Mouse (Mus musculus): ENCODE results near the gene Tfb2m. TPM values are rescaled to one million over a fixed set of nuclear protein-coding genes. Genes with fewer than 3 reads are reported as not detected.

Gene Tfb2m
- total and polyA plus RNA-seq, 3 experiments = 9.0 to 51.9 (median 39.8) TPM

GRCm38 (mm10) chr1:179563926-179564325, 17.9 kb upstream of the Tfb2m start:
- H3K4me3 ChIP-seq (ENCODE audit: low read depth, low read length) = no peak overlapping the region
- peaks cover 68% of the 10 kb centered on the region for H3K4me1 ChIP-seq (ENCODE audit: insufficient read depth, low read depth, low read length)
- peaks cover 45% of the 10 kb centered on the region for H3K36me3 ChIP-seq (replicated peaks)
- no peaks in the 10 kb centered on the region for H3K9me3 ChIP-seq (replicated peaks)
- TF ChIP-seq GATA1 (IDR thresholded peaks at IDR 0.05; ENCODE audit: borderline replicate concordance, low read length) = no peak
- TF ChIP-seq POLR2AphosphoS5 (IDR thresholded peaks at IDR 0.05; ENCODE audit: insufficient replicate concordance, low read depth, low read length) = no peak
- no peak for TF ChIP-seq TAL1 (conservative IDR thresholded peaks at IDR 0.05; ENCODE audit: low read depth, low read length)
- no peak for TF ChIP-seq GATA2 (IDR thresholded peaks at IDR 0.05; ENCODE audit: borderline replicate concordance, low read depth, low read length)
- TF ChIP-seq CTCF (IDR thresholded peaks at IDR 0.05; ENCODE audit: low read depth, low read length) = no peak
- DNase-seq (ENCODE audit: low spot score) (no peak), ATAC-seq (ENCODE audit: extremely low read depth, insufficient number of reproducible peaks, low FRiP score, poor library complexity, severe bottlenecking) (no peak)
- H3K27me3 ChIP-seq (ENCODE audit: insufficient read depth, low read length) = no peaks in the 10 kb centered on the region

- peaks cover 66% of the 10 kb centered on the region for H3K4me1 ChIP-seq (ENCODE audit: insufficient read depth, low read depth, low read length)
- no peak for DNase-seq (ENCODE audit: low spot score)
Observed at GRCm38 (mm10) chr1:179563211-179563610, 17.1 kb upstream of the Tfb2m start.

GRCm38 (mm10) chr1:179560845-179561430, 14.9 kb upstream of the Tfb2m start:
- DNase-seq (ENCODE audit: low spot score) (no peak), ATAC-seq (ENCODE audit: extremely low read depth, insufficient number of reproducible peaks, low FRiP score, poor library complexity, severe bottlenecking) (no peak)
- H3K9me3 ChIP-seq (replicated peaks) = no peaks in the 10 kb centered on the region
- H3K4me1 ChIP-seq (ENCODE audit: insufficient read depth, low read depth, low read length) = peaks cover 62% of the 10 kb centered on the region
- TF ChIP-seq GATA1 (IDR thresholded peaks at IDR 0.05; ENCODE audit: borderline replicate concordance, low read length) = no peak
- TF ChIP-seq GATA2 (IDR thresholded peaks at IDR 0.05; ENCODE audit: borderline replicate concordance, low read depth, low read length) = no peak
- H3K36me3 ChIP-seq (replicated peaks) = peaks cover 55% of the 10 kb centered on the region
- no peak overlapping the region for H3K4me3 ChIP-seq (ENCODE audit: low read depth, low read length)
- H3K27me3 ChIP-seq (ENCODE audit: insufficient read depth, low read length) = no peaks in the 10 kb centered on the region

More at GRCm38 (mm10) chr1:179563211-179563610, 17.1 kb upstream of the Tfb2m start:
- Histone ChIP-seq H3K36me3 (replicated peaks) (peaks cover 49% of the 10 kb centered on the region), H3K4me3 (ENCODE audit: low read depth, low read length) (no peak overlapping the region), H3K9me3 (replicated peaks) (no peaks in the 10 kb centered on the region), H3K27me3 (ENCODE audit: insufficient read depth, low read length) (no peaks in the 10 kb centered on the region)
- TF ChIP-seq GATA2 (IDR thresholded peaks at IDR 0.05; ENCODE audit: borderline replicate concordance, low read depth, low read length) = no peak
- no peak for ATAC-seq (ENCODE audit: extremely low read depth, insufficient number of reproducible peaks, low FRiP score, poor library complexity, severe bottlenecking)

- Histone ChIP-seq H3K4me3 (ENCODE audit: low read depth, low read length) (no peak overlapping the region), H3K27me3 (ENCODE audit: insufficient read depth, low read length) (no peaks in the 10 kb centered on the region), H3K9me3 (replicated peaks) (no peaks in the 10 kb centered on the region), H3K36me3 (replicated peaks) (peaks cover 56% of the 10 kb centered on the region), H3K4me1 (ENCODE audit: insufficient read depth, low read depth, low read length) (peaks cover 65% of the 10 kb centered on the region)
- TF ChIP-seq GATA2 (IDR thresholded peaks at IDR 0.05; ENCODE audit: borderline replicate concordance, low read depth, low read length) = no peak
- TF ChIP-seq POLR2AphosphoS5 (IDR thresholded peaks at IDR 0.05; ENCODE audit: insufficient replicate concordance, low read depth, low read length) = no peak
- no peak for TF ChIP-seq CTCF (IDR thresholded peaks at IDR 0.05; ENCODE audit: low read depth, low read length)
- no peak for TF ChIP-seq TAL1 (conservative IDR thresholded peaks at IDR 0.05; ENCODE audit: low read depth, low read length)
- no peak for TF ChIP-seq GATA1 (IDR thresholded peaks at IDR 0.05; ENCODE audit: borderline replicate concordance, low read length)
- DNase-seq (ENCODE audit: low spot score) (no peak), ATAC-seq (ENCODE audit: extremely low read depth, insufficient number of reproducible peaks, low FRiP score, poor library complexity, severe bottlenecking) (no peak)
Observed at GRCm38 (mm10) chr1:179559446-179560194, 13.6 kb upstream of the Tfb2m start.

- DNase-seq (ENCODE audit: low spot score) = no peak
- H3K4me1 ChIP-seq (ENCODE audit: insufficient read depth, low read depth, low read length) = peaks cover 67% of the 10 kb centered on the region
- no peak for TF ChIP-seq GATA2 (IDR thresholded peaks at IDR 0.05; ENCODE audit: borderline replicate concordance, low read depth, low read length)
- no peak for TF ChIP-seq TAL1 (conservative IDR thresholded peaks at IDR 0.05; ENCODE audit: low read depth, low read length)
- TF ChIP-seq GATA1 (IDR thresholded peaks at IDR 0.05; ENCODE audit: borderline replicate concordance, low read length) = no peak
- no peak for TF ChIP-seq CTCF (IDR thresholded peaks at IDR 0.05; ENCODE audit: low read depth, low read length)
- no peak for TF ChIP-seq POLR2AphosphoS5 (IDR thresholded peaks at IDR 0.05; ENCODE audit: insufficient replicate concordance, low read depth, low read length)
- no peak for ATAC-seq (ENCODE audit: extremely low read depth, insufficient number of reproducible peaks, low FRiP score, poor library complexity, severe bottlenecking)
- no peak overlapping the region for H3K4me3 ChIP-seq (ENCODE audit: low read depth, low read length)
- no peaks in the 10 kb centered on the region for H3K27me3 ChIP-seq (ENCODE audit: insufficient read depth, low read length)
- no peaks in the 10 kb centered on the region for H3K9me3 ChIP-seq (replicated peaks)
- H3K36me3 ChIP-seq (replicated peaks) = peaks cover 46% of the 10 kb centered on the region
Observed at GRCm38 (mm10) chr1:179556921-179557320, 10.9 kb upstream of the Tfb2m start.

- TF ChIP-seq POLR2AphosphoS5 (IDR thresholded peaks at IDR 0.05; ENCODE audit: insufficient replicate concordance, low read depth, low read length) (no peak), CTCF (IDR thresholded peaks at IDR 0.05; ENCODE audit: low read depth, low read length) (no peak), TAL1 (conservative IDR thresholded peaks at IDR 0.05; ENCODE audit: low read depth, low read length) (no peak)
- no peak for DNase-seq (ENCODE audit: low spot score)
- H3K4me3 ChIP-seq (ENCODE audit: low read depth, low read length) = no peak overlapping the region
- no peaks in the 10 kb centered on the region for H3K27me3 ChIP-seq (ENCODE audit: insufficient read depth, low read length)
- no peak for ATAC-seq (ENCODE audit: extremely low read depth, insufficient number of reproducible peaks, low FRiP score, poor library complexity, severe bottlenecking)
- peaks cover 76% of the 10 kb centered on the region for H3K4me1 ChIP-seq (ENCODE audit: insufficient read depth, low read depth, low read length)
- peaks cover 45% of the 10 kb centered on the region for H3K36me3 ChIP-seq (replicated peaks)
- H3K9me3 ChIP-seq (replicated peaks) = no peaks in the 10 kb centered on the region
Observed at GRCm38 (mm10) chr1:179553949-179554347, 7.9 kb upstream of the Tfb2m start.
